Mouse (Mus musculus): ENCODE measurements at regions not wholly inside any gene's neighbourhood (a gene's known extent, or its start where the extent isn't known, plus 50 kb on each side); places are given as distances from the start of the nearest gene placed in this dataset.

GRCm38 (mm10) chr15:30029257-30029899, 143.0 kb upstream of the Ctnnd2 start:
- Histone ChIP-seq H3K9ac (ENCODE audit: low read length) (no peak overlapping the region), H3K4me1 (ENCODE audit: control insufficient read depth, insufficient read depth, low read length) (no peaks in the 10 kb centered on the region), H3K27me3 (ENCODE audit: control insufficient read depth, insufficient read depth, low read length) (no peaks in the 10 kb centered on the region), H3K27ac (ENCODE audit: low read depth, low read length) (no peak overlapping the region), H3K9me3 (ENCODE audit: control insufficient read depth, low read length) (no peaks in the 10 kb centered on the region), H3K36me3 (ENCODE audit: control insufficient read depth, insufficient read depth, low read length) (no peaks in the 10 kb centered on the region), H3K4me2 (ENCODE audit: low read depth) (no peak overlapping the region), H3K4me3 (ENCODE audit: low read depth, low read length) (no peak overlapping the region)
- ATAC-seq (ENCODE audit: insufficient read depth, low FRiP score, low TSS enrichment): no peak; the same call in 1 of the 2 replicates
- 64% methylated on average over 4 of the region's 4 CpGs for WGBS
- peak; percentile 65 for DNase-seq (ENCODE audit: low spot score)

- Histone ChIP-seq H3K27ac (ENCODE audit: low read depth, low read length) (no peak overlapping the region), H3K4me2 (ENCODE audit: low read depth) (no peak overlapping the region), H3K9ac (ENCODE audit: low read length) (no peak overlapping the region), H3K9me3 (ENCODE audit: control insufficient read depth, low read length) (no peaks in the 10 kb centered on the region), H3K36me3 (ENCODE audit: control insufficient read depth, insufficient read depth, low read length) (no peaks in the 10 kb centered on the region), H3K4me3 (ENCODE audit: low read depth, low read length) (no peak overlapping the region), H3K4me1 (ENCODE audit: control insufficient read depth, insufficient read depth, low read length) (no peaks in the 10 kb centered on the region), H3K27me3 (ENCODE audit: control insufficient read depth, insufficient read depth, low read length) (no peaks in the 10 kb centered on the region)
- no peak for DNase-seq (ENCODE audit: low spot score)
- ATAC-seq (ENCODE audit: insufficient read depth, low FRiP score, low TSS enrichment): no peak
- 98% methylated on average over 2 of the region's 2 CpGs for WGBS
These were observed 137.0 kb upstream of the Ctnnd2 start for GRCm38 (mm10) chr15:30035367-30035766.

DNA sequence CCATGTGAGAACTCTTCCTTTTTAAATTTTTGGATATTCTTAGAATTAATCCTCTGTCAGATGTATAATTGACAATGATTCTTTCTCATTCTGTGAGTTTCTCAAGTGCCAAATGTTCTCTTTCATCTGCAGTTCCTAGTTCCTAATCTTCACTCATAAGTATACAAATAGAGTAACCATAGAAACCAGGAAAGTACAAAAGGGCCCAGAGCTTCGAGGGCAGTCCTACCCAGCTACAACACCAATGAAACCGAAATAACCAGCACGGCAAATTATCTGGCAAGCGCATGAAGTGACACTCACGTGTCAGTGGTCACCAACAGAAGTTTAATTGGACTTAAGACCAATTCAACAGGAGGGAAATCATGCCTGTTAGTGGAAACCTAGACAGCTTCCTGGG, 121.5 kb upstream of the Ctnnd2 start:
- H3K4me3 ChIP-seq (ENCODE audit: low read depth, low read length): no peak overlapping the region
- WGBS: 78% methylated on average over 5 of the region's 5 CpGs
- DNase-seq (ENCODE audit: low spot score) (no peak), ATAC-seq (ENCODE audit: insufficient read depth, low FRiP score, low TSS enrichment) (no peak)
- H3K27me3 ChIP-seq (ENCODE audit: control insufficient read depth, insufficient read depth, low read length): no peaks in the 10 kb centered on the region
- no peaks in the 10 kb centered on the region for H3K36me3 ChIP-seq (ENCODE audit: control insufficient read depth, insufficient read depth, low read length)
- no peak overlapping the region for H3K9ac ChIP-seq (ENCODE audit: low read length)
- no peak overlapping the region for H3K4me2 ChIP-seq (ENCODE audit: low read depth)
- H3K4me1 ChIP-seq (ENCODE audit: control insufficient read depth, insufficient read depth, low read length): no peaks in the 10 kb centered on the region
- no peak overlapping the region for H3K27ac ChIP-seq (ENCODE audit: low read depth, low read length)
- no peaks in the 10 kb centered on the region for H3K9me3 ChIP-seq (ENCODE audit: control insufficient read depth, low read length)

GRCm38 (mm10) chr15:30059808-30060207, 112.6 kb upstream of the Ctnnd2 start:
- H3K4me1 ChIP-seq (ENCODE audit: control insufficient read depth, insufficient read depth, low read length): no peaks in the 10 kb centered on the region
- no peaks in the 10 kb centered on the region for H3K36me3 ChIP-seq (ENCODE audit: control insufficient read depth, insufficient read depth, low read length)
- H3K4me3 ChIP-seq (ENCODE audit: low read depth, low read length): no peak overlapping the region
- no peak for DNase-seq (ENCODE audit: low spot score)
- no peak overlapping the region for H3K9ac ChIP-seq (ENCODE audit: low read length)
- H3K9me3 ChIP-seq (ENCODE audit: control insufficient read depth, low read length): no peaks in the 10 kb centered on the region
- WGBS: 79% methylated on average over 7 of the region's 7 CpGs
- no peak for ATAC-seq (ENCODE audit: insufficient read depth, low FRiP score, low TSS enrichment)
- H3K4me2 ChIP-seq (ENCODE audit: low read depth): no peak overlapping the region
- no peaks in the 10 kb centered on the region for H3K27me3 ChIP-seq (ENCODE audit: control insufficient read depth, insufficient read depth, low read length)
- H3K27ac ChIP-seq (ENCODE audit: low read depth, low read length): no peak overlapping the region

DNA sequence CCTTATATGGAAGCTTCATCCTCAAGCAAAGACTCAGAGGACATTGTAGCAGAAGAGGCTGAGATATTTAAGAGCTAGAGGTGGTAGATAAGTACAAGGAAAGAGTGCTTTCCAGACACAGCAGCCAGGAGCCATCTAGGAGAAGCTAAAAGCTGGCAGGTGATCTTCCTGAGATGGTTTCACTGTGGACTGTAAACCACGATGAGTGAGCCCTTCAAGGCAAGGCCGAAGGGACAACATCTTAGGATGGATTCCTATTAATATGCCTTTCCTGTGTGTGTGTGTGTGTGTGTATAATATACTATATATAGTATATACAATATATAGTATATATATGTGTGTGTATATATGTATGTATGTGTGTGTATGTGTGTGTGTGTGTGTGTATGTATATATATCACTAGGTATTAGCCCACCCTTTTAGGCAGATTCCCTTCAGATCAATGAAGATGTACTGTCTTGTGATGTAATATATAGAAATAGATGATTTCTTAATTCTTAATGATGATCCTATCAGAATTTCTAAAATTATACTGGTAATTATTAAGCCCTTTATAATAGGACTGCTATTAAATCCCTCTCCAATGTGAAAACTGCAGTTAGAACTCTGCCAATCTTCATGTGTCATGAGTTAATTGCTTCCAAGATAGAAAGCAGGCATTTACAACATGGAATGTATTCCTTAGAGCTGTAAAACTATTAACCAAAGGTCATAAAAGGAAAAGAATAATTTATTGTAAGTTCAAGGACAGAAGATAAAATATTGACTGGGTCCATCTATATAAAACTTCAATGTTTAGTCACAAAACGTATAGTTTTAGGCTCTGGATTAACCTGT, 111.7 kb upstream of the Ctnnd2 start:
- no peaks in the 10 kb centered on the region for H3K36me3 ChIP-seq (ENCODE audit: control insufficient read depth, insufficient read depth, low read length)
- H3K4me2 ChIP-seq (ENCODE audit: low read depth): no peak overlapping the region
- H3K27me3 ChIP-seq (ENCODE audit: control insufficient read depth, insufficient read depth, low read length): no peaks in the 10 kb centered on the region
- no peaks in the 10 kb centered on the region for H3K4me1 ChIP-seq (ENCODE audit: control insufficient read depth, insufficient read depth, low read length)
- H3K9me3 ChIP-seq (ENCODE audit: control insufficient read depth, low read length): no peaks in the 10 kb centered on the region
- WGBS: 85% methylated on average over 3 of the region's 3 CpGs
- H3K4me3 ChIP-seq (ENCODE audit: low read depth, low read length): no peak overlapping the region
- no peak for ATAC-seq (ENCODE audit: insufficient read depth, low FRiP score, low TSS enrichment)
- no peak overlapping the region for H3K27ac ChIP-seq (ENCODE audit: low read depth, low read length)
- no peak for DNase-seq (ENCODE audit: low spot score)
- no peak overlapping the region for H3K9ac ChIP-seq (ENCODE audit: low read length)

- H3K4me2 ChIP-seq (ENCODE audit: low read depth): no peak overlapping the region
- H3K9ac ChIP-seq (ENCODE audit: low read length): no peak overlapping the region
- no peaks in the 10 kb centered on the region for H3K4me1 ChIP-seq (ENCODE audit: control insufficient read depth, insufficient read depth, low read length)
- WGBS: 46% methylated on average over 2 of the region's 2 CpGs
- no peaks in the 10 kb centered on the region for H3K36me3 ChIP-seq (ENCODE audit: control insufficient read depth, insufficient read depth, low read length)
- no peak overlapping the region for H3K4me3 ChIP-seq (ENCODE audit: low read depth, low read length)
- DNase-seq (ENCODE audit: low spot score) (no peak), ATAC-seq (ENCODE audit: insufficient read depth, low FRiP score, low TSS enrichment) (no peak)
- H3K9me3 ChIP-seq (ENCODE audit: control insufficient read depth, low read length): no peaks in the 10 kb centered on the region
- H3K27me3 ChIP-seq (ENCODE audit: control insufficient read depth, insufficient read depth, low read length): no peaks in the 10 kb centered on the region
- H3K27ac ChIP-seq (ENCODE audit: low read depth, low read length): no peak overlapping the region
These were observed 100.7 kb upstream of the Ctnnd2 start for GRCm38 (mm10) chr15:30071668-30072067.

GRCm38 (mm10) chr15:30072301-30072700, 100.1 kb upstream of the Ctnnd2 start:
- no peak overlapping the region for H3K4me3 ChIP-seq (ENCODE audit: low read depth, low read length)
- H3K36me3 ChIP-seq (ENCODE audit: control insufficient read depth, insufficient read depth, low read length): no peaks in the 10 kb centered on the region
- no peak for DNase-seq (ENCODE audit: low spot score)
- H3K9me3 ChIP-seq (ENCODE audit: control insufficient read depth, low read length): no peaks in the 10 kb centered on the region
- H3K4me2 ChIP-seq (ENCODE audit: low read depth): no peak overlapping the region
- 41% methylated on average over 1 of the region's 1 CpGs for WGBS
- no peaks in the 10 kb centered on the region for H3K27me3 ChIP-seq (ENCODE audit: control insufficient read depth, insufficient read depth, low read length)
- no peaks in the 10 kb centered on the region for H3K4me1 ChIP-seq (ENCODE audit: control insufficient read depth, insufficient read depth, low read length)
- ATAC-seq (ENCODE audit: insufficient read depth, low FRiP score, low TSS enrichment): no peak
- no peak overlapping the region for H3K27ac ChIP-seq (ENCODE audit: low read depth, low read length)
- no peak overlapping the region for H3K9ac ChIP-seq (ENCODE audit: low read length)

DNA sequence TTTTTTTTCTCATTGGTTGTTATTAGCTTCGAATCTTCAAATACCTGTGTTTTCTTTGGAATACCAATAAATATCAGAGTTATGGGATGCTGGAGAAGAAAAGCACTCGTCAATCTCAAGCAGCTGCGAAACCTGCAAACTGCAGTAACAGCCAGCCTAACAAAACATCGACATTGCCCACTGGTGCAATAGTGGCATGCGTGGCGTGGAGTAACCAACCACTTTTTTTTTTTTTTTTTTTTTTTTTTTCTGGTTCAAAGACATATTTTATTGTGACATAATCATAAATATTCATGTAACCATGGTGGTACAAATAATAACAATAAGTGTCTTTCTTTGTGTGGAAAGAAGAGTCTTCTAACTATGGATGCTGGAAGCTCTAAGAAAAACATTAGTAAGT, 85.3 kb upstream of the Ctnnd2 start:
- no peaks in the 10 kb centered on the region for H3K9me3 ChIP-seq (ENCODE audit: control insufficient read depth, low read length)
- 96% methylated on average over 6 of the region's 6 CpGs for WGBS

DNA sequence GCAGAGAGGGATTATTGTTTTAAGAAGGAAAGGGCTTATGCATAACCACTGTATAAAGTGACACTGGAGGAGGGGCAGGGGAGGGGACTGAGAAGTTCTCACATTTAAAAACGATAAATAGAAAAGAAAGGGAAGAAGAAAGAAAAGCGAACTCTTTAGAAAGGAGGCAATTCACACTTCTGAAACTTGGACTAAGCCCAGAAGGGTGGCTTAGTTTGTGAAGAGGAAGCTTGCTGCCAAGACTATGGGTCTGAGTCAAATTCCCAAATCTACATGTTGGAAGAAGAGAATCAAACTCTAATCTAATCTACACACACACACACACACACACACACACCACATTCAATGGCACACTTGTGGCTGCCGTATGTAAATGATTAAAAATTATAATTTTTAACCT, 50.3 kb upstream of the Ctnnd2 start:
- Histone ChIP-seq H3K9ac (ENCODE audit: low read length) (no peak overlapping the region), H3K36me3 (ENCODE audit: control insufficient read depth, insufficient read depth, low read length) (no peaks in the 10 kb centered on the region), H3K4me3 (ENCODE audit: low read depth, low read length) (no peak overlapping the region), H3K4me2 (ENCODE audit: low read depth) (no peak overlapping the region), H3K27me3 (ENCODE audit: control insufficient read depth, insufficient read depth, low read length) (no peaks in the 10 kb centered on the region), H3K27ac (ENCODE audit: low read depth, low read length) (no peak overlapping the region), H3K9me3 (ENCODE audit: control insufficient read depth, low read length) (no peaks in the 10 kb centered on the region), H3K4me1 (ENCODE audit: control insufficient read depth, insufficient read depth, low read length) (no peaks in the 10 kb centered on the region)
- DNase-seq (ENCODE audit: low spot score) (no peak), ATAC-seq (ENCODE audit: insufficient read depth, low FRiP score, low TSS enrichment) (no peak)
- 83% methylated on average over 3 of the region's 3 CpGs for whole genome bisulfite sequencing

More for the DNA sequence above, 85.3 kb upstream of the Ctnnd2 start:
- ATAC-seq (ENCODE audit: insufficient read depth, low FRiP score, low TSS enrichment) (no peak), DNase-seq (ENCODE audit: low spot score) (no peak)
- H3K9ac ChIP-seq (ENCODE audit: low read length): no peak overlapping the region
- no peaks in the 10 kb centered on the region for H3K27me3 ChIP-seq (ENCODE audit: control insufficient read depth, insufficient read depth, low read length)
- H3K36me3 ChIP-seq (ENCODE audit: control insufficient read depth, insufficient read depth, low read length): no peaks in the 10 kb centered on the region
- no peaks in the 10 kb centered on the region for H3K4me1 ChIP-seq (ENCODE audit: control insufficient read depth, insufficient read depth, low read length)
- H3K4me3 ChIP-seq (ENCODE audit: low read depth, low read length): no peak overlapping the region
- H3K4me2 ChIP-seq (ENCODE audit: low read depth): no peak overlapping the region
- H3K27ac ChIP-seq (ENCODE audit: low read depth, low read length): no peak overlapping the region

Measured in neural tube, embryonic 11.5 days (tissue).